ENCODE assay signal across 22 mouse cellular contexts in the genomic region with DNA sequence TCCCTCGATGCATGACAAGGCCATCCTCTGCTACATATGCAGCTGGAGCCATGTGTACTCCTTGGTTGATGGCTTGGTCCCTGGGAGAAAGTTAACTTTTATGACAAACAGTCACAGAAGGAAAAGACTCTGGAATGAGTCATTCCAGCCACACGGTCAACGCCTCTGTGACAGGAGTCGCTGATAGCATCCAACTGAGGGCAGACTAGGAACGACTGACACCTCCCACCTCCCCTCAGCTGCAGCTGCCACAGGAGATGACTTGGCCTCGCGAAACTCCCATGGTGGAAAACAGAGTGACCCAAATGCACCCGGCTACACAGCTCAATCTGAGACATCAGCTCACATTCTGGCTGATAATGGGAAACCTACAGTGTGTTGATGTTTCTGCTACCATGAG.
"Had no signal": no experiment of that assay in that cellular context is flagged by ENCODE, and none has a peak within 500 bp of the region (broad histone marks: within the 10 kb centered on the region; RNA-seq: fewer than 3 reads in every experiment).

No protein-coding gene starts in this region.

- H3K36me3 ChIP-seq: lung, embryonic 15.5 days; midbrain, embryonic 13.5 days; neural tube, embryonic 12.5 days; neural tube, embryonic 15.5 days; stomach, embryonic 15.5 days had no signal

- H3K9me3 ChIP-seq: limb, embryonic 12.5 days; limb, embryonic 15.5 days; lung, embryonic 15.5 days; midbrain, embryonic 13.5 days; neural tube, embryonic 12.5 days; neural tube, embryonic 15.5 days; stomach, embryonic 15.5 days had no signal

- H3K4me2 ChIP-seq: limb, embryonic 12.5 days; limb, embryonic 15.5 days; liver, embryonic 11.5 days; lung, embryonic 15.5 days; midbrain, embryonic 13.5 days; neural tube, embryonic 12.5 days; neural tube, embryonic 15.5 days; stomach, embryonic 15.5 days had no signal

- H3K4me1 ChIP-seq: limb, embryonic 12.5 days; limb, embryonic 15.5 days; lung, embryonic 15.5 days; midbrain, embryonic 13.5 days; neural tube, embryonic 12.5 days; neural tube, embryonic 15.5 days; stomach, embryonic 15.5 days had no signal

- DNase-seq: kidney, adult 18-20 months; kidney, adult 9 months; kidney, postnatal 14 days; kidney, postnatal 4 days; left cerebral cortex, postnatal 4 days; liver, postnatal 0 days; right cerebral cortex, adult 18-20 months; right cerebral cortex, postnatal 14 days; right cerebral cortex, postnatal 4 days; thymus, adult 18-20 months; thymus, postnatal 36 days had no signal

- ATAC-seq: intestine, embryonic 16.5 days; liver, postnatal 0 days; midbrain, embryonic 13.5 days had no signal

- H3K9ac ChIP-seq: limb, embryonic 12.5 days; limb, embryonic 15.5 days; liver, embryonic 14.5 days; liver, postnatal 0 days; lung, embryonic 15.5 days; midbrain, embryonic 13.5 days; neural tube, embryonic 12.5 days; neural tube, embryonic 15.5 days; stomach, embryonic 15.5 days had no signal

- H3K4me3 ChIP-seq: limb, embryonic 12.5 days; limb, embryonic 15.5 days; lung, embryonic 15.5 days; midbrain, embryonic 13.5 days; neural tube, embryonic 12.5 days; neural tube, embryonic 15.5 days; stomach, embryonic 15.5 days had no signal

- H3K27ac ChIP-seq: limb, embryonic 12.5 days; limb, embryonic 15.5 days; liver, embryonic 14.5 days; lung, embryonic 15.5 days; macrophage; midbrain, embryonic 13.5 days; neural tube, embryonic 12.5 days; neural tube, embryonic 15.5 days; stomach, embryonic 15.5 days had no signal

- H3K27me3 ChIP-seq: limb, embryonic 15.5 days; lung, embryonic 15.5 days; midbrain, embryonic 13.5 days; neural tube, embryonic 12.5 days; neural tube, embryonic 15.5 days; stomach, embryonic 15.5 days had no signal
